Mouse (Mus musculus) natural killer cell, adult 2 months (primary cell): ENCODE measurements at regions not wholly inside any gene's neighbourhood (a gene's known extent, or its start where the extent isn't known, plus 50 kb on each side); places are given as distances from the start of the nearest gene placed in this dataset.

Experiments
- DNase-seq, 2 experiments: peaks; one replicate each; pipeline ENCODE4 v3.0.0; 2022; ENCODE audit warnings: low spot score in 2 of 2

- no peak for DNase-seq
These were observed 52.0 kb upstream of the C030005K15Rik start for GRCm38 (mm10) chr10:97778531-97778930.

GRCm38 (mm10) chr10:97779335-97779734 is 52.8 kb upstream of the C030005K15Rik start:
- DNase-seq = no peak

GRCm38 (mm10) chr10:97793804-97794203 is 67.2 kb upstream of the C030005K15Rik start:
- DNase-seq = no peak

GRCm38 (mm10) chr10:97801448-97802265 is 75.1 kb upstream of the C030005K15Rik start:
- no peak for DNase-seq

- DNase-seq = no peak
These were observed 81.4 kb upstream of the C030005K15Rik start for GRCm38 (mm10) chr10:97807947-97808346.

GRCm38 (mm10) chr10:97842574-97842973 is 116.0 kb upstream of the C030005K15Rik start:
- no peak for DNase-seq

GRCm38 (mm10) chr10:97851487-97851886 is 124.9 kb upstream of the C030005K15Rik start:
- no peak for DNase-seq

- no peak for DNase-seq
These were observed 150.5 kb upstream of the C030005K15Rik start for GRCm38 (mm10) chr10:97877088-97877487.

- no peak for DNase-seq
These were observed 159.5 kb upstream of the C030005K15Rik start for GRCm38 (mm10) chr10:97886049-97886448.

- no peak for DNase-seq
These were observed 179.2 kb upstream of the C030005K15Rik start for GRCm38 (mm10) chr10:97905793-97906192.

GRCm38 (mm10) chr10:97925568-97925967 is 199.0 kb upstream of the C030005K15Rik start:
- DNase-seq = no peak

GRCm38 (mm10) chr10:97940345-97940744 is 213.8 kb upstream of the C030005K15Rik start:
- DNase-seq = no peak

- no peak for DNase-seq
These were observed 239.3 kb upstream of the C030005K15Rik start for GRCm38 (mm10) chr10:97965881-97966280.

GRCm38 (mm10) chr10:97966931-97967330 is 240.4 kb upstream of the C030005K15Rik start:
- no peak for DNase-seq

GRCm38 (mm10) chr10:98007037-98007436 is 280.5 kb upstream of the C030005K15Rik start:
- DNase-seq = no peak

GRCm38 (mm10) chr10:98008355-98008754 is 281.8 kb upstream of the C030005K15Rik start:
- no peak for DNase-seq

GRCm38 (mm10) chr10:98012916-98013315 is 286.4 kb upstream of the C030005K15Rik start:
- no peak for DNase-seq

GRCm38 (mm10) chr10:98014985-98015902 is 288.7 kb upstream of the C030005K15Rik start:
- no peak for DNase-seq

GRCm38 (mm10) chr10:98016596-98017304 is 290.2 kb upstream of the C030005K15Rik start:
- DNase-seq = no peak

- DNase-seq = no peak
These were observed 302.6 kb upstream of the C030005K15Rik start for GRCm38 (mm10) chr10:98029124-98029523.

GRCm38 (mm10) chr10:98029621-98030020 is 303.1 kb upstream of the C030005K15Rik start:
- DNase-seq = no peak

GRCm38 (mm10) chr10:98032661-98033060 is 306.1 kb upstream of the C030005K15Rik start:
- DNase-seq = no peak
